Mouse (Mus musculus) stomach, postnatal 0 days (tissue): ENCODE results near the gene Gm21954.

Experiments used
- CTCF ChIP-seq: IDR thresholded peaks from 2 replicates; pipeline ENCODE4 v1.5.1; 2016; ENCODE audit warnings: antibody characterized with exemption, low read depth, mild to moderate bottlenecking, moderate library complexity
- EP300 ChIP-seq: optimal IDR thresholded peaks from 2 replicates; pipeline ENCODE3; 2016; ENCODE audit warnings: antibody characterized with exemption

GRCm38 (mm10) chr3:55446681-55447080 lies 25.3 kb downstream of the Gm21954 start:
- TF ChIP-seq EP300 (no peak), CTCF (no peak)
